Mouse (Mus musculus): Measurements from ENCODE around the gene Ankdd1a.
A peak's percentile ranks its signal among the peaks of the same experiment; 100 is the strongest.

The Ankdd1a gene

DNA sequence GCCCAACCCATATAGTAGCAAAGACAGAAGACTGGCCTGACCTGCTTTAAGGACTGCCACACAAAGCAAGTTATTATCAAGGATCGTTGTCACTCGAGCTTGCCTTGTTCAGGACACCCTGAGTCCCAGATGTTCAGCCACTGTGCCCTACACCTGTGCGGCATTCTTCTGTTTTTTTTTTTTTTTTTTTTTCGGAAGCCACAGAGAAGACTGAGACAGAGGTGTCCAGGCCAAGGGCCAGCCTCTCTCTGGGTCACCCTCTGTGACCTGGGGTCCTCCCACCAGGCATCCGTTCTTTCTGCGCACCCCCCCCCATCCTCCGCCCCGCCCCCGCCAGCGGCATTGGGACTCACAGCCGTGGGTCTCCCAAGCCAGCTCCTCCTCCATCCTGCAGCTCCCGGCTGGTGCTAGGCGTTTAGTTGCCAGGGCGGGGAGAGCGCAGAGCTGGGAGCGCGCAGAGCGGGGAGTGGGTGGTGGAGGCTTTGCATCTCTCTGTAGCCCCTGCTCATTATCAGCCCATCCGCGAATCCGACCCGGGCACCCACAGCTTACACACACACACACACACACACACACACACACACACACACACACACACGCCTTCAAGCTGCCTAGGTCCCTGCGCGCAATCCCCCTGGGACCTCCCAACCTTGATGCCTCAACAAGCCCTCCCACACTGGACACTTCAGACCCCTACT, at the start of gene Ankdd1a:
TSS of gene Ankdd1a (minus strand) at position 387 of the 698 bp plus-strand sequence.
- no peak for DNase-seq

DNA sequence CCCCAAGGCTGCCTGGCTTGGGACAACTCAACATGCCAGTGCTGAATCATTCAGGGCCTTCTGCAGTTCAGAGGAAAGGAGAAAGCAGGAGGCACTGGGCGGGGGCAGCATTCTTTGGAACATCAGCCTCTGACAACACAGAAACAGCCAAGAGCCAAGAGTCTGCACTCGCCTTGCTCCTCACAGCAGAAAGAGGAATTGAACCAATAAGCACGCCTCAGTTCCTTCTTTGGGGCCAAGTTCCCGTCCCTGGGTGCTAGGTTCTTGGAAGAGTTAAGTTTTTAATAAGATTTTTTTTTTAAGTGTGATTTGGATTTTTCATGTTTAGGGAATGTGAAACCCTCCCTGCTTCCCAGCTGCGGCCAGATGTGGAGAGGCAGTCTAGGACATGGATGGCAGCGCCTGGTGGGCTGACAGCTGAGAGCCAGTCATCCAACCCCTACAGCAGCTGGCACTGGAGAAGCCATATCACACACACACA, 49.5 kb upstream of the Ankdd1a start:
- no peak for DNase-seq

DNA sequence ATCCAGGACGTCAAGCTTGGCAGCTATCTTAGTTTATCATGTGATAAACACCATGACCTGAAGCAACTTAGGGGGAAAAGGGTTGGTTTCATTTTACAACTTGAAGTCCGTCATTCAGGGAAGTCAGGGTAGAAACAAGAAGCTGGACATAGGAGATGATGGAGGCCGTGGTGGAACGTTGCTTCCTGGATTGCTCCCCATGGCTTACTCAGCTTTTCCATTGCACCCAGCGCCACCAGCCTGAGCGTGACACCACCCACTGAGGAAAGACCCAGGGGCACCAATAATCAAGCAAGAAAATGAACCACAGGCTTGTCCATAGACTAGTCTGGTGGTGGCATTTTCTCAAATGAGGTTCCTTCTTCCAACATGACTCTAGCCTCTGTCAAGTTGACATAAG, 48.8 kb upstream of the Ankdd1a start:
- no peak for DNase-seq

DNA sequence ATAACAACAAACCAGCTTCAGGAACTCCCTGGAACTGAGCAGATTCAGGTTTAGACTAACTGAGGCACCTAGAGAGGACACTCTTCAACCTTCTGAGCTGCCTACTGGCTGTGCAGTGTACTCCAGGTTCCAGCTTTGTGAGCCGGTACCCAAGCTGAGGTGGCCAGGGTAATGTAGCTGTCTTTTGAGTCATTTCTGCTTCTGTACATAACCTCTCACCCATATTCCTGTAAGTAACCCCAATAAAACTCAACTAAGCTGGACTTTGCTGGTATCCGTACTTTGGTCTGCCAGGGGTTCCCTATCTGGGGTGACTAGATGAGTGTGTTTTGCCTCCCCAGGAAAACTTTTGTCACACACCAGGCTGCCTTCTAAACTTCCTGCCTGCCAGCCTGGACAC, 44.7 kb upstream of the Ankdd1a start:
- no peak for DNase-seq

DNA sequence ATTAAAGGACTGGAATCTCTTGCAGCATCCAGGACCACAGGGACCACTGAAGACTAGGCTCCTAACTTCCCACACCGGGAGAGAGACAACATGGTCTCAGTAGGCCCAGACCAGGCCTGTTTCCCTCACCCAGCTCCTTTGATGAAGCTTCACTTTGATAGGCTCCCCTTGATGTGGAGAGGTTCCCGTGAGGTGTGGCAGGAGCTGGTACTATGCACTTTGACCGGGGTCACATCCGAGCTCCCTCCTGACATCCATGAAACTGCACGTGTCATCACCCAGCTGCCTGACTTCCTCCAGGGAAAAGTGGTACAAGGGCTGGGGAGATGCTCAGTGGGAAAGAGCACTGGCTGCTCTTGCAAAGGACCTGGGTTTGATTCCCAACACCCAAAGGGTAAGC, 43.1 kb upstream of the Ankdd1a start:
- no peak for DNase-seq

DNA sequence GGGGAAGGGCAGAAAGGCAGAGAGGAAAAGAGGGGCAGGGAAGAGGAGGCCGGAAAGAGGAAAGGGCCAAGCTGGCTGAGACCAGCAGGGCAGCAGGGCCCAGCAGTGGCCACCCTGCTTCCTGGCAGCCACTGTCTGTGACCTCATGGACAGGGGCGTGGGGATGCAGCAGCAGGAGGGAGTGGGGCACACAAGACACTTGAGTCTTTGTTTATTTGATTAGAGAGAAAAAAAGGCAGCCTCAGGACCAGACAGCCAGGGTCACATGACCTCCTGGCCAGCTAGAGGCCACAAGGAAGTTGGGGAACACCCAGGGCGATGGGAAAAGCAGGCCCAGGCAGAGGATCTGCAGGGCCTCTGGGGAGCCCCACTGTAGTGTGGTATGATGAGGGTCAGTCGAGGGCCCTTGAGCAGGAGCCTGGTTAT, 42.1 kb upstream of the Ankdd1a start:
- DNase-seq = no peak

DNA sequence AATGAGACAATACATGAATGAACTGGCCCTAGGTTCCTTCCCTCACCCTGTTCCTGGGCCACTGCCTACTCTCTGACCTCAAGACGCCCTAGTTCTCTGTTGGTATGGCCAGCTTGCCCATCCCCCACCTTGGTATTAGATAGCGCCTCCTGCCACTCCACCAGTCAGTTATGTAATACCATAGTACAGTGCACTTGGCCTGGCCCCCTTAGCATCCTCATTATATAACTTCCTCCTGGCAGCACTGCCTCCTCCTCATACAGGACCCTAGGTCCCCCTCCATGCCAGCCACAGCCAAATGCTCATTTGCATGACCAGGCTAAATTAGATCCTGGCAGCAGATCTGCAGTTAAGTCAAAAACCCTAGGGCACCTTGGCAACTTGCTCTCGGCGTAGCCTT, 41.0 kb upstream of the Ankdd1a start:
- no peak for DNase-seq

DNA sequence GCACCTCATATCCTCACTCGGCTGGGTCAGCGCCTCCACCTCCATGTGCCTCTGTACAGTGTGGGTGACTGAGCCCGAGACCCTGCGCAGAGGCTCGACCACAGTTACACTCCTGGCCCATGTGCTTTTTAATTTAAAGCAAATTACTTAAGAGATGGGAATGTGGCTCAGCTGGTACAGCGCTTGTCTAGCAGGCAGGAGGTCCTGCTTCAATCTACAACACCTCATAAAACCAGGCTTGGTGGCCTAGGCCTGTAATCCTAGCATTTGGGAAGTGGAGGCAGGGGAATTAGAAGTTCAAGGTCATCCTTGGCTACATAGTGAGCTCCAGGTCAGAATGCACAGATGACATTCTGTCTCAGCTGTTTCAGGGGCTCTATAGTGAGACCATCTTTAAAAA, 38.8 kb upstream of the Ankdd1a start:
- no peak for DNase-seq

DNA sequence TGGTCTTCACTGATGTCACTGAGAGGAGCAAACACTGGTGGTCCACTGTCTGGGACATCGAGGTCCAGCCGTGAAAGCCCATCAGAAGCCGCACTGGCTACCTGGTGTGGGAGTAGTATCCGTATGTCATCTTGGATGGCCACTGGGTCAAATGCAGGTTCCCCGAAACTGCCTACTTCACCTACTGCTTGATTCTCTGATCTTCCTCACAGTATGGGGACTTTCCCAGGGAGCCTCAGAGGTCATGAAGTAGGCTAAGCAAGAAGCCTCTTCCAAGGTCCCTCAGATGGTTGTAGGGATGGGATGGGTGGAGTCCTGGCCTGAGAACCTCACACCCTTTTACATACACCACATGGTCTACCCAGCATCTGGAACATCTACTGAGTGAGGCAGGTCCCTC, 37.0 kb upstream of the Ankdd1a start:
- DNase-seq = no peak

DNA sequence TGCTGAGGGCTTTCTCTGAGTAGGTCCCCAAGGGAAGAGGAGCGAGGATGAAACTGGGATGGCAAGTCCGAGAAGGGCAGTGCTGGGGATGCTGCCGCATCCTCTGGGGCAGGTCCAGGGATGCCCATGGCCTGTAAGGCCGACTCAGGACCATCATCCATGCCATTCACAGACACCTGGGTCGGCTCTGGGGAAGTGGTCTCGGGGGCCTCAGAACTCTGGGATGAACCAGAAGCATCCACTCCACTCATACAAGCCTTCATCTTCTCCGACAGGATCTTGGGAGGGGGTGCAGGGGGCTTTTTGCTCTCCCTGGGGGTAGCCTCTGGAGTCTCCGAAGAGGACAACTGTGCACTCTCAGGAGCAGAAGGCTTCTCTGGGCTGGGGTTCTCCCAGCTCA, 36.4 kb upstream of the Ankdd1a start:
- no peak for DNase-seq

DNA sequence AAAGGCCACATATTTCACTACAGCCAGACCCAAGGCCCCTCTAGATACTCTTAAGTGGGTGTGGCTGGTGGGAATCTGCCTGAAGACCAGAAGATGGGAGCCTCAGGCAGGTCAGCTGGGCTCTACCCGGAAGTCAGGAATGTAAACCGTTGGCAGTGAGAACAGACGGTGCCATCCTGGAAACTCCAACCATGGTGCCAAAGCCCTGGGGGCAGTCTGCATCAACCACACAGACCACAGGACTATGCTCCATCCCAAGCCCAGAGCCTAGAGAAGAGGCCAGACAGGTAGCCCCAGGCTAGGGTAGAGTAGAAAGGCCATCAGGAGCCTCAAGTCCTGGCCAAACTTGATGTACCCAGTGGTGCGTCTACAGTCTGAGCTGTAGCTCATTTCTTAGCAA, 35.6 kb upstream of the Ankdd1a start:
- no peak for DNase-seq

DNA sequence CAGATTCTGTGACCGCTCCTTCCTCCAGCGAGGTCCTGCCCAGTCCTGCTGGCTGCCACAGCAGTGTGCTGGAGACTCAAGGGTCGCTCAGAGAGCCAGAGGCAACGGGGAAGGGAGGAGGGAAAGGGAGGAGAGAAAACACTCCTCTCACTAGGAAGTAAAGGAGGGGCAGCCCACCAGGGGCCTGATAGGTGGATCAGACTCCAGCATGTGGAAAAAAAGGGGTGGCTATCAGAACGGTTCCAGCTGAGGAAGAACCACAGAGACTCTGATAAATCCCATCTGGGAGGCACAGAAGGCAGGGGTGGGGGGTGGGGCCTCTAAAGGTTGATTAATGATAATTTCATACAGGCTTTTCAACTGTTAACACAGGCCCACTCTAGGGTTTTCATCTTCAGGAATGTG, 35.0 kb upstream of the Ankdd1a start:
- no peak for DNase-seq

DNA sequence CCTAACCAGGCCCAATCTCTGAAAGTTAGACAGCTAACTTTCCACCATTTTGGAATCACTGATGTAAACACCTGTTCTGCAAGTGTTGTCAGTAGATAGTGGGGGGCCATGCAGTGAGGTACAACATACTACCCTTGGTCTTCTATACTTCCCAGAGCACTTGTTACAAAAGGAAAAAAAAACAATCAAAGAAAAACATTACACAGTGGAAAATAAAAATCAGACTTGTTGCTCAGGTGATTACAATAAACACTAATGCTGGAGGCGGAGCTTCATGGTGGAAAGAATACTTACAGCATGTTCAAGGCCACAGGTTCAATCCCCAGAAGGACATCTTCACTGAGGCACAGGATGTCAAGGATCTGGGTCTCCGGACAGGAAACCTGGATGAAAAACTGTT, 32.7 kb upstream of the Ankdd1a start:
- no peak for DNase-seq

DNA sequence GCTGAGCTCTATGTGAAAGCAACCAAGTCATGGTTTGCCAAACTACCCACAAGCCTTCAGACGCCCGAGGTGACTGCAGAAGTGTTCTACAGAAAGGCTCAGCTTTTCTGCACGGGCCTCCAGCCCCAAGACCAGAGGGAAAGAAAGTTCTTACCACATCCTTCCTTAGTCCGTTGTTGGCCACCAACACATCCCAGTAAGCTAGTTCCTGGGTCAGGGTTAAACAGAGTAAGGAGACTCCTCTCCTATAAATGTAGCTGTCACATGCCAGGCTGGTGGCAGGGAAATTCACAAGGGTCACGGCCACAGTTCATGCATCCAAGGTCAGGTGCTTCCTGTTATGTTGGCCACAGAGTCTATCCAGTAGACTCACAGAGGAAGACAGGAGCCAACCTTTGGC, 32.1 kb upstream of the Ankdd1a start:
- DNase-seq = peak; percentile 57

DNA sequence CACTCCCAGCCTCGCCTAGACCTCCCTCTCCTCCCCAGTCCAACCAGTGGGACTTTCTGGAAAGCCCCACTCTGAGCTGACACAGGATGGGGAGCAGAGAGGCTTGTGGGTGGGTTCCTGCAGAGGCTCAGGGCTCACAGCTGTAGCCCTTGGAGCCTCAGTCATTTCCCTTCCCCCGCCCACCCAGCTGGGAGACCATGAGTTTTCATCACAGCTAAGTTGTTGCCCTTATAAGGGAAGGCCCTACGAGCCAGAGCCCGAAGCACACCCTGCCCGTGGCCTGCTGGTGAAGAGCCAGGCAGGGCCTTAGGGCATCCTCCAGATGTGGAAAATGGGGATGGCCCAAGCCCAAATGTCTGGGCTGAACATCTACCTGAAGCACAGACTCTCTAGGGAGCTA, 31.0 kb upstream of the Ankdd1a start:
- peak; percentile 86 for DNase-seq

DNA sequence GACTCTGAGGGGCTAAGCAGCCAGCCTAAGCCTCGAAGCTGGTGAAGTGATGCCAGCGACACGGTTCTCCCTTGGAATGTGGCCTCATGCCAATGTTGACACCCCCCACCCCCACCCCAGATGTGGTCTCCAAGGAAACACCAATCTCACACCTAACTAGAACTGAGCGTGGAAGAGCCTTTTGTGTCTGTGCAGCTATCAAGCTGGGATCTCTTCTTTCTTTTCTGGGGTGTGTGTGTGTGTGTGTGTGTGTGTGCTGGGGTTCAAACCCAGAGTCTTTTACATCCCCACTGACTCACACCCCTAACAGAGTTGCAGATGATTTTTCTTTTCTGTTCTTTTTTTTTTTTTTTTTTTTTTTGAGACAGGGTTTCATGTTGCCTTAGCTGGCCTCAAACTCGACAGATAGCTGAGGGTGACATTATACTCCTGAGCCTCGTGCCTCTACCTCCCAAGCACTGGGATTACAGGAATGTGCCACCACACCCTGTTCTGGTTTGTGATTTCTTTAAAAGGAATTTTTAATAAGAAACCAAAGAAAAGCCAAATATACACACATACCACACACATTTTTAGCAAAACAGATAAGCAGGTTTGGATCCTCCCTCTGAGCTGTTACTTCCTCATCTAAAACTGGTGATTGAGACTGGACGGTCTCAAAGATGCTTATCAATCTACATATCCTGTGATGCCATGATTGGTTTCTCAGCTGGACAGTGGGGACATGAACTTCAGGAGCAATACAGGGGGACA, 30.3 kb upstream of the Ankdd1a start:
- no peak for DNase-seq

DNA sequence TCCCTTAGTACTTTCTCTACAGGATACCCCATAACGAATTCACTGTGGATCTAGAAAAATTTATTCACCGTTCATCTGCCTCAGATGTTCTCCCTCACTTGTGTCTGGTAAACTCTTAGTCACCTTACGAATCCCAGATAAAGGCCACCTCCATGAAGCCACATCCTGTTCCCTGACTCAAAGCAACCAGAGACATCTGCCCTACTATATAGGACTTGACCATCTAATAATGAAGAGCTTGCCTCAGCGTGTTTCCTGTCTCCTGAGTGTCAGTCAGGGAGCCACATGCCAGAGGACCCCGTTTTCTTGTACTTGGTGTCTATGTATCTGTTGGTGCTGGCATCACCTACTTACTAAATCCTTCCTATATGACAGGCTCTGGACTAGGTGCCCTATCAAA, 29.6 kb upstream of the Ankdd1a start:
- no peak for DNase-seq

DNA sequence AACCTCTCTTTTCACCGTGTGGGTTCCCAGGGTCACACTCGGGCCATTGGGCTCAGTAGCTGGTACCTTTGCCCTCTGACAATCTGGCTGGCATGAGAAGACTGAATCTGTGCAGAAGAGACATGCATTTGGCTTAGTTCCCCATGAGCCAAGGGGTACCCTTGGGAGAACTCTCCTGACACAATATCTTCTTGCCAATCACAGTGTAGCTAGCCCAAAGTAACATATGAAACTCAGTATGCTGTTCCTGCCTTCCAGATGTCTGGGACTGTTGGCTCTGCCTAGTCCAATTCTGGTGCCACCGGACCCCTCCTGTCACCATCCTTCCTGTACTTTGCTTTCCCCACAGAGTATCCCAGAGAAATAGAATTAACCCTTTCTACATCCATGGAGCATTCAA, 29.1 kb upstream of the Ankdd1a start:
- no peak for DNase-seq

DNA sequence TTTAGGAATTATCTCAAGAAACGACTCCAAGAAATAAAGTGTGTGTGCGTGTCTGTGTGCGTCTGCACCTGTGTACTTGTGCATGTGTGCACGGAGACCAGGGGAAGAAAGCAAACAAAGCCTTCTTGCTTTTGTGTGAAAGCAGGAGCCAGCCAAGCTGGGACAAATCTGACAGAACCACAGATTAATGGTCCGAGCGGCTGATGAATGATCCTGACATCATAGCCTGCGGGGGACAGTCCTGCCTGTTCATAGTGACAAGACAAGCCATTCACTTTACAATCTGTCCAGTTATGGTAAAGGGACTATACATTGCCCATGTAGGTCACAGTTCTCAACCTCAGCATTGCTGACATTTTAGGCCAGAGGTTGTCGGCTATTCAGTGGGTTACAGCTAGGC, 28.3 kb upstream of the Ankdd1a start:
- no peak for DNase-seq

DNA sequence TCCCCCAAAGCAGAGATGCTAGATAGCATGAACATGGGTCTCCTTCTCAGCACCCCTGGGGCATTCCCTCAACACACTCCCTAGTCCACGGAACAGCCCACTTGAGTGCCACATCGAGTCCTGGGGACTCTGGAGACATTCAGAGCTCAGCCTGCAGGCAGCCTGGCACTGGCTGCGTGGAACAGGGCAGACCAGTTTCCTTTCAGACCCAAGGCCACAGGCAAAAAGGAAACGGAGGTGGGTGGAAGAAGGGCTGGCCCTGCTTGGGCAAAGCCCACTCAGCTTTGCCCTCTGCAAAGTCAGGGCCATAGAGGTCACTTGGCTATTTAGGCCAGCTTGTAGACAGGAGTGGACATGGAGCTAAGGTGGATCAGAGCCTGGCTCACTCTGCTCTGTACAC, 27.9 kb upstream of the Ankdd1a start:
- no peak for DNase-seq

DNA sequence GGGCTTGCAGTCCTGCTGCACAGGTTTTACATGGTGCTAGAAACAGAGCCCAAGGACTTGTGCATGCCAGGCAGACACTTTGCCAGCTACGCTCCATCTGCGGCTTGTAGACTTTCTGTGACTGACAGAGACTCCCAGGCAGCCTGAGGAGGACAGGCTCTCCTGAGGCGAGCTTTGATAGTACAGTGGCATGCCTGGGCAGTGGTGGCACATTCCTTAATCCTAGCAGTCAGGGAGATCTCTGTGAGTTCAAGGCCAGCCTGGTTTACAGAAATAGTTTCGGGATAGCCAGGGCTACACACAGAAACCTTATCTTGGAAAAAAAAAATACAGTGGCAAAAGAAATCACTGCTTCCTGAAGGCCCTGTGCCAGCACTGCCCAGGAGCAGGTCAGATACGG, 27.1 kb upstream of the Ankdd1a start:
- DNase-seq = no peak

DNA sequence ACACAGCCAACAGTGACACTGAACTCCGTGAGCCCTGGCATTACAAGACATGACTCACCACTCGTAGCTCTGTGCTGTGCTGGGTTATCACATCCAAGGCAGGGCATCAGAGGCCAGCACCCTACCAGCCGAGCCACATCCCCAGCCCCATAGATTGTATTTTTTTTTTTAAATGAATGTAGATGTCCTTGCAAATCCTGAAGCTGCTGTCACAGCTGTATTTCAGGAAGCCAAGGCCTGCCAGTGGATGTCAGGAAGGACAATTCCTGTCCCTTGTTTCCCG, 26.4 kb upstream of the Ankdd1a start:
- no peak for DNase-seq

DNA sequence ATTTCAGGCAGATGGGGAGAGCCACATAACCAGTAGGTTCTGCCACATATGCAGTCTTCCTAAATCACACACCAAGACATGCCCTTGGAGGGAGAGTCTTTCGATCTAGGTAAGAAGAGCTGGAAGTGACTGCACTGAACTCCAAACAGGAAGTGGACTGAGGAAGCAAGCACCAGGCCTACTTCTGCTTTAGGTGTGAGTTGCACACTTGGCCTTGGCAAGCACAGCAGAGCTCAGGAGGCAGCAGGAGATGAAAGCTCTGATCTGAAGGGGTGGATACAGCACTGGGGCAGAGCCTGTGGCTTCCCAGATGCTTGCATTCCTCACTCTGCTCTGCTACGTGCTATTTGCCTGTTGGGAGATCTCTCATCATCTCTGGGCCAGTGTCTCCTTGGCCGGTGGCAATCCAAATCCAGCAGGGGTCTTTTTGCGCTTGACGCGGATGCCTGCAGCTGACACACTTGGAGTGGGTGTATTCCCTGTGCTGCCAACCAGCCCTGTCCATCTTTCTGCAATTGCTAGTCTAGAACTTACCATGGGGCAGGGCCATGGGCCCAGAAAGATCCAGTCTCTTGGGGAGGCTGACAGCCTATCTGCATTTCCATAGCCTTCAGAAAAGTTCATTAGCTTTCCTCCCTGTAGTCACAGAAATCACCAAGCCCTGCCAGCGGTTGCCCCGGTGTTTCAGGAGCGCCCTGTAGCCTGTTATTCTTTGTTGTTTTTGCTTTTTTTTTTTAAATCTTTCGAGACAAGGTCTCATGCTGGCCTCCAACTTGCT, 25.8 kb upstream of the Ankdd1a start:
- no peak for DNase-seq

DNA sequence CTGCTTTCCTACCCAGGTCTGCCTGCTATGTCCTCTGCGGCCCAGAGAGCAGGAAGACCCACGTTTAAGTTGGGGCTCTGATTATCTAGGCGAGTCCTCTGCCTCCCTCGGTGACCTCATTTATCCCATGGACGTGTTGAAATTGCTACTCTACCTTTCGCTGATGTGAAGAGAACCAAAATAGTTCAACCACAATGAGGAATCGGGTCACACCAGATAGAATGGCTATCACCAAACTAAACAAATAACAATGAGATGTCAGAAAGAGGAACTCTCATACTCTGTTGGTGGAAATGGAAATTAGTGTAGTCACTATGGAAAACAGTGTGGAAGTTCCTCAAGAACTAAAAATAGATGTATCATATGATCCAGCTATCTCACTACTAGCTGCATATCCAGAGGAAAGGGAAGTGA, 22.1 kb upstream of the Ankdd1a start:
- no peak for DNase-seq

All from thymus, postnatal 4 days (tissue).